Mouse (Mus musculus): ENCODE measurements around the gene Ifitm2. TPM values are rescaled to one million over a fixed set of nuclear protein-coding genes. Genes with fewer than 3 reads are reported as not detected.
"Not testable (repeated sequence)": the region's sequence is repeated elsewhere in the genome, so short reads cannot be mapped to it uniquely, and the experiment has no call there.

Gene Ifitm2
- polyA plus RNA-seq, 1 experiment from 2014 or later: 1,048 TPM

DNA sequence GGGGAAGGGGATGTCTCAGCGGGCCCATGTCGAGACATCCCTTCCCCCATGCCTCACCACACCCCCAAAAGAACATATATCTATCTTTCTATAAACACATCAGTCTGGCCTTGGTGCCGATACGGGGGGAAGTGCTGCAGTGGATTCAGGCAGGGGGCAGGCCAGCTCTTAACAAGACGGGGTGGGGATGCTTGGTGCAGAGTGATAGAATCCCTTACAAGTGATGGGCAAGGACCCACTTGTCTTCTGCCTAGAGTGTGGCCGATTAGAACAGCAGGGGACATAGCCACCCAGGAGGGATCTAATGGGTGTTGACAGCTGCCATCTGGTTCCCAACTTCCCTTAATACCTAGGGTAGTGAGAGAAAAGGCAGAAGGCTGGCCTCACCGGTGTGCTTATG lies 15.1 kb upstream of the Ifitm2 start:
- Histone ChIP-seq H3K27ac (replicated peaks) (peak overlapping the region; percentile 91), H3K4me2 (replicated peaks; ENCODE audit: low read depth) (no peak overlapping the region), H3K4me1 (replicated peaks; ENCODE audit: control insufficient read depth, insufficient read depth) (peaks cover 15% of the 10 kb centered on the region), H3K9ac (ENCODE audit: low read length) (no peak overlapping the region), H3K36me3 (ENCODE audit: control insufficient read depth, insufficient read depth, low read length) (no peaks in the 10 kb centered on the region), H3K9me3 (ENCODE audit: control insufficient read depth, low read length) (no peaks in the 10 kb centered on the region), H3K4me3 (ENCODE audit: low read depth, low read length) (no peak overlapping the region), H3K27me3 (ENCODE audit: control insufficient read depth, insufficient read depth, low read length) (no peaks in the 10 kb centered on the region)
- TF ChIP-seq CTCF (IDR thresholded peaks at IDR 0.05; ENCODE audit: low read depth) (0 out of 2 replicates have a peak, but pooled peaks have one; percentile 20), EP300 (optimal IDR thresholded peaks at IDR 0.05) (no peak)
- ATAC-seq (ENCODE audit: low FRiP score, low TSS enrichment) (no peak), DNase-seq (ENCODE audit: low spot score) (no peak)
- WGBS: 35% methylated on average over 7 of the region's 7 CpGs

DNA sequence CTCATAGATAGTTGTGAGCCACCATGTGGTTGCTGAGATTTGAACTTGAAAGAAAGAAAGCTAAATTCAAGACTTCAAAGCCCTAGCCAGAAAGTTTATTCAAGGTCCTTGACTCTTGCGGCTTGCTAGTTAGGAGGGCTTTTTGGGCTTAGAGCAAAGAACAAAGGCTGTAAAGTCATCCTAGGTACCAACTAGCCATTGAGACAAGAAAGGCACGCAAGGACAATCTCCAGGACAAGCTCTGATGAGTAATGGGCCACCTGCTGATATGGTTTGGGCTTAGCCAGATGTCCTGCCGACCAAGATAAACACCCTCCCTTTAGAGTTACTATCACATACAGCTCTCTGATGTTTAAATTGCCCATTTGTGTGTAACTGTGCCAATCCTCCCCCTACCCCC lies 12.9 kb upstream of the Ifitm2 start:
- not testable (repeated sequence) for H3K27me3 ChIP-seq (ENCODE audit: control insufficient read depth, insufficient read depth, low read length); ATAC-seq (ENCODE audit: low FRiP score, low TSS enrichment); H3K36me3 ChIP-seq (ENCODE audit: control insufficient read depth, insufficient read depth, low read length); H3K9ac ChIP-seq (ENCODE audit: low read length); DNase-seq (ENCODE audit: low spot score); H3K9me3 ChIP-seq (ENCODE audit: control insufficient read depth, low read length)
- 22% methylated on average over 3 of the region's 3 CpGs for WGBS
- peak overlapping the region; percentile 30 for H3K4me3 ChIP-seq (ENCODE audit: low read depth, low read length)
- peaks cover 15% of the 10 kb centered on the region for H3K4me1 ChIP-seq (replicated peaks; ENCODE audit: control insufficient read depth, insufficient read depth)
- H3K27ac ChIP-seq (replicated peaks): peak overlapping the region; percentile 13
- H3K4me2 ChIP-seq (replicated peaks; ENCODE audit: low read depth): peak overlapping the region; percentile 50

DNA sequence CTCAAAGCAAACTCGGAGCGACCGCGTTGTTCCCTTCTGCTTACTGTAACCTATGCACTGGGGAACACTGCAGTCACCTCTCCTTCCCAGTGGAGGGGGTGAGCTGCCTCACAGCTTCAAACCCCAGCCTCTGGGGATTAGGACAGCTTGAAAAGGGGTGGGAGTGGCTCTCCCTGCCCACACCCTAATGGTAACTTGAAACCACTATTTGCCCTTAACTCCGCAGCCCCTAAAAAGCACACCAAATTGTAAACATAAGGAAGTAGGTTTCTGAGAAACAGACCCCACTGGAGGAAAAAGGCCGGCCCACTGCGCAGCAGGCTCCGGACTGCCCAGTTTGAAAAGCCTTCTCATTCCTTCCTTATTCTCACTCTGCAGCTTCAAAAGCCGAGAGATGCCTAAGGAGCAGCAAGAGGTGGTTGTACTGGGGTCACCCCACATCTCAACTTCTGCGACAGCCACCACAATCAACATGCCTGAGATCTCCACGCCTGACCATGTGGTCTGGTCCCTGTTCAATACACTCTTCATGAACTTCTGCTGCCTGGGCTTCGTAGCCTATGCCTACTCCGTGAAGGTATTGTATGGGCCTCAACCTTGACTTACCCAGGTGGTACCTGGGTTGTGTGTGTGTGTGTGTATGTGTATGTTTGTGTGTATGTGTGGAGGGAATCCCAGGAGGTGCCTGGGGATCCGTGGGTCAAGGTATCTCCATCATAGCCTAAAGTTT lies 12.2 kb upstream of the Ifitm2 start:
- Histone ChIP-seq H3K4me1 (replicated peaks; ENCODE audit: control insufficient read depth, insufficient read depth) (peaks cover 13% of the 10 kb centered on the region), H3K4me3 (ENCODE audit: low read depth, low read length) (peak overlapping the region; percentile 30), H3K4me2 (replicated peaks; ENCODE audit: low read depth) (peak overlapping the region; percentile 50), H3K9ac (ENCODE audit: low read length) (peak overlapping the region; percentile 43), H3K9me3 (ENCODE audit: control insufficient read depth, low read length) (no peaks in the 10 kb centered on the region), H3K36me3 (ENCODE audit: control insufficient read depth, insufficient read depth, low read length) (no peaks in the 10 kb centered on the region), H3K27me3 (ENCODE audit: control insufficient read depth, insufficient read depth, low read length) (no peaks in the 10 kb centered on the region), H3K27ac (replicated peaks) (peak overlapping the region; percentile 83)
- WGBS: 5% methylated on average over 14 of the region's 14 CpGs
- TF ChIP-seq EP300 (optimal IDR thresholded peaks at IDR 0.05) (no peak), CTCF (IDR thresholded peaks at IDR 0.05; ENCODE audit: low read depth) (peak; percentile 45)
- DNase-seq (ENCODE audit: low spot score): no peak
- peak; percentile 67; the same call in 1 of the 2 replicates for ATAC-seq (ENCODE audit: low FRiP score, low TSS enrichment)

DNA sequence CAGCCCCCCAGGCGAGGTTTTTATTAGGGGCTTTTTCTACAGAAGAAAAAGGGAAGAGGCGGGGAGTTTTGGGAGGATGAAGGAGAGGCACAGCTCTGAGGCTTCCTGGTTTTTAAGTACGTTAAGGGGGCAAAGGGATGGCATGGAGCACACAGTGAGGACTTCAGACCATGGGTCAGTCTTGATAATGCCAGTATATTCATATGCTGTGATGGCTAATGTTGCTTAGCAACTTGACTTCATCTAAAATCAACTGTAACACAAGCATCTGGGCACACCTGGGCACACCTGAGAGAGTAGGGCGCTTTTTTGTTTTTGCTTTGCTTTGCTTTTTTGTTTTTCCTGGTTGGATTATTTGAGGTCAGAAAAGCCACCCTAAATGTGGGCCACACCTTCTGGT lies 11.1 kb upstream of the Ifitm2 start, which contains the start of gene Ifitm1:
Ifitm1 (plus strand) TSS at position 301 of the 400 bp plus-strand sequence.
- H3K4me1 ChIP-seq (replicated peaks; ENCODE audit: control insufficient read depth, insufficient read depth): peaks cover 13% of the 10 kb centered on the region
- 84% methylated on average over 4 of the region's 4 CpGs for WGBS
- no peaks in the 10 kb centered on the region for H3K9me3 ChIP-seq (ENCODE audit: control insufficient read depth, low read length)
- DNase-seq (ENCODE audit: low spot score): no peak
- no peak for ATAC-seq (ENCODE audit: low FRiP score, low TSS enrichment)
- 0 out of 2 replicates have a peak within 1 kb of the TSS, but pooled peaks have one; percentile 27 for H3K9ac ChIP-seq (ENCODE audit: low read length)
- peak within 1 kb of the TSS; percentile 30; the same call in 1 of the 2 replicates for H3K4me3 ChIP-seq (ENCODE audit: low read depth, low read length)
- H3K27ac ChIP-seq (replicated peaks): peak within 1 kb of the TSS; percentile 83
- H3K36me3 ChIP-seq (ENCODE audit: control insufficient read depth, insufficient read depth, low read length): no peaks in the 10 kb centered on the region
- peak within 1 kb of the TSS; percentile 50 for H3K4me2 ChIP-seq (replicated peaks; ENCODE audit: low read depth)
- no peaks in the 10 kb centered on the region for H3K27me3 ChIP-seq (ENCODE audit: control insufficient read depth, insufficient read depth, low read length)
- no peak for TF ChIP-seq EP300 (optimal IDR thresholded peaks at IDR 0.05)
- TF ChIP-seq CTCF (IDR thresholded peaks at IDR 0.05; ENCODE audit: low read depth): no peak

- WGBS: 93% methylated on average over 2 of the region's 2 CpGs
- Histone ChIP-seq H3K36me3 (ENCODE audit: control insufficient read depth, insufficient read depth, low read length) (no peaks in the 10 kb centered on the region), H3K9me3 (ENCODE audit: control insufficient read depth, low read length) (no peaks in the 10 kb centered on the region), H3K27me3 (ENCODE audit: control insufficient read depth, insufficient read depth, low read length) (no peaks in the 10 kb centered on the region), H3K9ac (ENCODE audit: low read length) (no peak overlapping the region), H3K4me2 (replicated peaks; ENCODE audit: low read depth) (no peak overlapping the region), H3K27ac (replicated peaks) (no peak overlapping the region), H3K4me1 (replicated peaks; ENCODE audit: control insufficient read depth, insufficient read depth) (no peaks in the 10 kb centered on the region), H3K4me3 (ENCODE audit: low read depth, low read length) (no peak overlapping the region)
- ATAC-seq (ENCODE audit: low FRiP score, low TSS enrichment): no peak
- no peak for DNase-seq (ENCODE audit: low spot score)
- no peak for TF ChIP-seq CTCF (IDR thresholded peaks at IDR 0.05; ENCODE audit: low read depth)
- TF ChIP-seq EP300 (optimal IDR thresholded peaks at IDR 0.05): no peak
Measured at GRCm38 (mm10) chr7:140962733-140963132, 6.9 kb upstream of the Ifitm2 start.

DNA sequence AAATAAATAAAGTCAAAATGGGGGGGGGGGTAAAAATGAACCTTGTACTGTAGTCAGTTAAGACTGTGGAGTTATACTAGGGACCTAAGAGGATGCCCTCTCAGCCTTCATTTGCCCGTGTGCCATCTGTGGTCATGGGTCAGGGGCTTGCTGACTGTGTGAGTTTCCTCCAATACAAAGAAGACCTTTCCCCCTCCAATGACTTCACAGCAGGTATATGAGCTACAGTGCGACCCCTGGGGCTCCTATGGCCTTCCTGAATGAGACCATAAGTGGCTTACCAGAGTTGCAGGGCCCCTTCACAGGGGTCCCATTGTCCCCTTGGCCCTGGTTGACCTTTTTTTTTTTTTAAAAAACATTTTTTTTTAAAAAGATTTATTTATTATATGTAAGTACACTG lies 5.6 kb upstream of the Ifitm2 start:
- no peak for TF ChIP-seq EP300 (optimal IDR thresholded peaks at IDR 0.05)
- TF ChIP-seq CTCF (IDR thresholded peaks at IDR 0.05; ENCODE audit: low read depth): no peak
- H3K4me2 ChIP-seq (replicated peaks; ENCODE audit: low read depth): no peak overlapping the region
- no peaks in the 10 kb centered on the region for H3K27me3 ChIP-seq (ENCODE audit: control insufficient read depth, insufficient read depth, low read length)
- no peaks in the 10 kb centered on the region for H3K36me3 ChIP-seq (ENCODE audit: control insufficient read depth, insufficient read depth, low read length)
- DNase-seq (ENCODE audit: low spot score) (no peak), ATAC-seq (ENCODE audit: low FRiP score, low TSS enrichment) (no peak)
- no peaks in the 10 kb centered on the region for H3K9me3 ChIP-seq (ENCODE audit: control insufficient read depth, low read length)
- H3K9ac ChIP-seq (ENCODE audit: low read length): no peak overlapping the region
- no peak overlapping the region for H3K27ac ChIP-seq (replicated peaks)
- WGBS: 87% methylated on average over 2 of the region's 2 CpGs
- H3K4me3 ChIP-seq (ENCODE audit: low read depth, low read length): no peak overlapping the region
- H3K4me1 ChIP-seq (replicated peaks; ENCODE audit: control insufficient read depth, insufficient read depth): no peaks in the 10 kb centered on the region
